Mouse (Mus musculus) left cerebral cortex, postnatal 36 days (tissue): Measurements from ENCODE around the gene Sptb. TPM values are rescaled to one million over a fixed set of nuclear protein-coding genes. Genes with fewer than 3 reads are reported as not detected.

Source experiments
- DNase-seq, 2 experiments: peaks; one replicate each; pipeline ENCODE4 v3.0.0; 2021 to 2022; ENCODE audit warnings: low spot score in 2 of 2, mixed read lengths in 1 of 2
- intact Hi-C: fragments of 180-260 bp; cut with DNase I; formaldehyde crosslinking; loops from one replicate; pipeline ENCODE4 v1.15.1; 2025
- total RNA-seq, 2 experiments: library from RNA; stranded (reverse); gene quantifications; 2 replicates each; pipeline ENCODE4 v1.2.3; 2021

Sptb gene
- total RNA-seq, 2 experiments from 2014 or later: 81.7 to 90.4 TPM

- intact Hi-C loops: no loop called here
- DNase-seq: no peak
Observed at GRCm38 (mm10) chr12:76554871-76555386, 155.4 kb downstream of the Sptb start.

DNA sequence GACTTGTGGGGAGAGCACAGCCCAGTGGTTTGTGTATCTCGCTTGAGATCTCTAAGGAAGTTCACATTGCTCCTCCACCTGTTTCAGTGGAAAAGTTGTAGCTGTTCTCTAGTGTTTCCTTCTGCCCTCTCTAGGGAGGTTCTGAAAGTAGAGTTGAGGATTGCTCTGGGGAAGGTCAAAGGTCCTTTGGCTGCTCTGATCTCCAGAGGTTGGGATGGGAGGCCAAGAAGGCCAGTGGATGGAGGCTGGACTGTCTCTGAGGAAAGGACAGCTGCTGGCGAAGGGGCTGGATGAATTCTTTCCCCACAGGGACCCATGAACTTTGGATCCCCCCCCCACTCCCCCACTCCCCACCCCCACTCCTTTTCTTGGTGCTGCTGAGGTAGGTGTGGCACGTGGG is 156.0 kb downstream of the Sptb start:
- intact Hi-C loops: no loop called here
- DNase-seq: no peak

GRCm38 (mm10) chr12:76553917-76554316 is 156.4 kb downstream of the Sptb start:
- intact Hi-C loops: no loop called here
- DNase-seq: no peak

DNA sequence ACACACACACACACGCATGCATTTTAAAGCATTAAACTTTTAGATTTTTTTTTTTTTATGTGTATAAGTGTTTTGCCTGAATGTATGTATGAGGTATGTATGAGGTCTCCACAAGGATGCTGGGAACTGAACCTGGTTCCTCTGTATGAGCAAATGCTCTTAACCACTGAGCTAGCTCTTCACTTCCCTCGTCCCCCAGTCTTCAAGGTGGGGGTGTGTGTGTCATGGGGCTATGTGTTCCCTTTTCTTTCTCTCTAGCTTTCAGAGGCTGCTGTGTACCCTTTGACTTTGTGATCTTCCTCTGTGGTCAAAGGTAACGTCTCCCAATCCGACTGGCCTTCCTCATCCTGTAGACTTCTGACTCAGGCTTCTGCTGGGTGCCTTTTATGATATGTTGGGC is 157.4 kb downstream of the Sptb start:
- intact Hi-C loops: no loop called here
- no peak for DNase-seq

- intact Hi-C loops: no loop called here
- DNase-seq: no peak
Observed at GRCm38 (mm10) chr12:76552321-76552720, 158.0 kb downstream of the Sptb start.

- intact Hi-C loops: no loop called here
Observed at GRCm38 (mm10) chr12:76549203-76549602, 161.1 kb downstream of the Sptb start.

GRCm38 (mm10) chr12:76548082-76548423 is 162.3 kb downstream of the Sptb start:
- DNase-seq: no peak
- intact Hi-C loops: no loop called here

More at GRCm38 (mm10) chr12:76549203-76549602, 161.1 kb downstream of the Sptb start:
- DNase-seq: no peak

DNA sequence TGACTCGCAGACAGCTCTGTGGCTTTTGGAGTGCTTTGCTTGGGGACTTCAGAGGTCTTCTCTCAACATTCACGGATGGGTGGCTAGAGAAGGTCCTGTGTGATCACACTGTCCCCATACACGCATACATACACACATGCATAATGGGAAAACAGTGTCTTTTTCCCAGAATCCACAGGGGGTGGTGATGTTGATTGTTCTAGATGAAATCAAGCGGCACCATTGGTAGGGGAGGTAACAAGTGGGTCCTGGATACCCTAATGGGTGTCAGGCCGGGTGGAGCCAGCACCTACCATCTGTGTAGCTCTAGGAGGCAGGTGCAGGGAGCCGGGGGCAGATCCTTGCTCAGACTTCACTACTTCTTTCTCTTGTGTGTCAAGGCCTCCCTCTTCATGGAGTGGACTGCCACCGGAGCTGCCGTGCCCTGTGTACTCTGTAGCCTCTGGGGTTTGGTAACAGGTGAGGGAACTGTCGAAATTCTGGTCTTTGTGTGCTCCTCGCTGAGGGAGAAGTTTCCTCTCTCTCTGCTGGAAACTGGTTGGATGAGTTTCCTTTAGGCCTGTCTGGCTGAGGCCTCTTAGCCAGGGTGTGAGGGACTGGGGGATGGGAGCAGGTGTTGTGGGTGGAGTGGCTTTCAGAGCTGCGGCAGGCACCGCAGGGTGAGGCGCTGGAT is 162.8 kb downstream of the Sptb start:
- intact Hi-C loops: no loop called here
- no peak for DNase-seq

- intact Hi-C loops: no loop called here
- DNase-seq: peak; percentile 29 to 30
Observed at GRCm38 (mm10) chr12:76546383-76547276, 163.7 kb downstream of the Sptb start.

GRCm38 (mm10) chr12:76545786-76546370 is 164.5 kb downstream of the Sptb start:
- intact Hi-C loops: no loop called here
- DNase-seq: peak; percentile 48 to 56

DNA sequence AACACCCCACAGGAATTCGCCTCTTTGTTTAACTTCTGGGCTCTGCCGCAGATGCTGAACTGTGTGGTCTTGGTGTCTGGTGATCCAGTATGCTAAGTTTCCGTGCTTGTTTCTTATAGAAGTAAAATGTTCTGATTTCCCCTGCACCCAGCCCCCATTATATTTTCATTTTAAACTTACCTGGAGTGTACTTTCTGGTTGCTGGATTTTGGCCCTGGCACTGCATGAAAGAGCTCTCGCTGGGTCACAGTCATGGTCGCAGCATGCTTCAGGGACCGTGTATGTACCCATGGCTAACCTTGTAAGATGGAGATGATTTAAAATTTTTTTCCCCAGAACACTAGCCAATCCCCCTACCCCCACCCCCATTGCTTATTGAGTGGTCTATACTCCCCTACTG is 168.5 kb downstream of the Sptb start:
- intact Hi-C loops: no loop called here
- no peak for DNase-seq

DNA sequence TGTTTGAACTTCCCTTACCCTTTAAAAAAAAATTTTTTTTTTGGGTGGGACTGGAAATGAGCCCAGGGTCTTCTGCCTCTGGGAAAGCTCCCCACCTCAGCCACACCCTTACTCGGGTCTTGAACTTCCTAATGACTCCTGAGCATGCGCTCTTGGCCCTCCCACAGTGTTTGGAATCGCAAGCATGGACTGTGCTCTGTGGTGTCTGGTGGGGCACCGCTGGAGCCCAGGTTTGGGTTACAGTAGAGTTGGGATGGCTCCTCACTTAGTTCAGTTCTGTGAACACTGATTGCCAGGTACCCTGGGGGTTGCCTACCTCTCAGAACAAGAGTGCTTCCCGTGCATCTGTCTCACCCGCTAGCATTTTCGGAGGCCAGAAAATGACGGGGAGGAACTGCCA is 168.9 kb downstream of the Sptb start:
- no peak for DNase-seq
- intact Hi-C loops: no loop called here

DNA sequence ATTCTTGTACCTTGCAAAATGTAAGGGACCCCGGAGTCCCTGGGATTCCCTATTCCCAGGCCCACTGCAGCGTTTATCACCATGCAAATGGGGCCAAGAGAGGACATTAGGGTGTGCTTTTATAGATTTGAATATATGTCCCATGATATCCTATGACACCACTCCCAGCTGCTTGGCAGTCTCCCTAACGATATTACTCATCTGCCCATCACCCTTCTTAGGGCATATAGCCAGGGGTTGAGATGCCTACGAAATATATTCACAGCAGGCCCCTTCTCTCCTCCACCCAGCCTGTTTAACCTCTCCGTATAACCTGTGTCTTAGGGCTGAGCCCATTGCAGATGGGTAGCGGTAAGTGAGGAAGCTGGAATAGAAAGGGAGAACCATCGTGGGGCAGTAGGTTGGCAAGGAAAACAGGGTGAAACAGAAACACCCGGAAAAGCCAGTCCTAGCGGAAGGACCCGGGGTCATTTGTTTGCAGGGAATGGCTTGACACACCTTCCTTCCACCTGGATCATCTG is 169.6 kb downstream of the Sptb start:
- intact Hi-C loops: no loop called here
- no peak for DNase-seq

GRCm38 (mm10) chr12:76540169-76540568 is 170.2 kb downstream of the Sptb start:
- no peak for DNase-seq
- intact Hi-C loops: no loop called here

DNA sequence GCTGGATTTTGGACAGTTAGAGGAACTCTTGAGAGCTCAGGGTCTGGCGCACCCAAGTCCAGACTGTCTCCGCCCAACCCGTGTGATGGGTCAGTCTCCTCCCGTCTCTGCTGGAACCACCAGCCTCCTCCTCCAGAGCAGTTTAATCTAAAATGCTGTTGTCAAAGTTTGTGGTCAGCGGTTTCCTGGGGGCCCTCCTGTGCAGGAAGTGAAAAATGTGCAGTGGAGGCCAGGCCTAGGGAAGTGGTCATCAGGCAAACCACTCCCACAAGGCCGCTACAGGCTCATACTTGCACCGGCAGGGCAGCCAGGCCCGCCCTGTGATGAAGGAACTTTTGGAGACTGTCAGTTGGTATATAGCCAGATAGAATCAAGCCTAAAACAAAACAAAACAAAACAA is 172.9 kb downstream of the Sptb start:
- DNase-seq: no peak
- intact Hi-C loops: no loop called here

DNA sequence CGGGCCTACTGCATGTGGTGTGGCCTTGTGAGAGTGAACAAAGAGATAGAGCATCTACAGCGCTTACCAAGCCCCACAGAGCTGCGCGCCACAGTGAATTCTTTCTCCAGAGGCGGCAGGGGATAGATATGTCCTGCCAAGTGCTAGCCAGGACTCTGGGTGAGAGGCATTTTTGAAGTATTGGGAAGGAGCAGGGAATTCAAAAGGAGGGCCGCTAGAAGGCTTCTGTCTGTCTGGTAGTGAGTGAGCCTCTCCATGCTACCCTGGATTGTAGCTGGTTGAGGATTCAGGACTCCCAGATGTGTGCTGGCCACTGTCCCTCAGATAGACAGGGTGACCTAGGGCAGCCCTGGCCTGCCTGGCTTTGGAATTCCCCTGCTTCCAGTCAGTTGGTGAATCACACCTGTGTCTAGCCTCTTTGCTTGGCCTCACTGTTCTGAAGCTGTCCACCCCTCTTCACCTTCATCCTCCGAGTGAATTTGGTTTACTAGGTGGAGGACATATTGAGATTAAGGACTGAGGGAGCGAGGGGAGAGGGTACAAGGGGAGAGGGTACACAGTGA is 173.7 kb downstream of the Sptb start:
- intact Hi-C loops: no loop called here
- no peak for DNase-seq

- DNase-seq: no peak
- intact Hi-C loops: no loop called here
Observed at GRCm38 (mm10) chr12:76535471-76535900, 174.9 kb downstream of the Sptb start.

GRCm38 (mm10) chr12:76534641-76535283 is 175.6 kb downstream of the Sptb start:
- intact Hi-C loops: no loop called here
- no peak for DNase-seq

DNA sequence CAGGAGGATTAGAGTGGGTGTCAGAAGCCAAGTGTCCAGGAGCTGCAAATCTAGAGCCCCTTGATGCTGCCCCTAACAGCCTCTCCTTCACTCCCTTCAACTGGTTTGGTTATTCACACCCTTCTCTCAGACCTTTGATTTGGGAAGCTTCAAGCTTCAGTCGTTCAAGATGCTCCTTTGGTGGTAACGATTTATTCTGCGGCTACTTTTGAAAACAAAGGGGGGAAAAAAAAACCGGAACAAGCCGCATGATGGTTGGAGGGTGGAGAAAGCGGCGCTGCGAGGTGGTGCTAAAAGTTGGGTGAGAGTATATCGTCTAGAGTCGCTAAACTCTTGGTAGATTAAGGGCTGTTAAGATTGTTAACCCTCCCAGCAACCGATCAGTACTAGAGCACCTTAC is 176.1 kb downstream of the Sptb start:
- intact Hi-C loops: no loop called here

More for the DNA sequence above, 176.1 kb downstream of the Sptb start:
- no peak for DNase-seq
